Mouse (Mus musculus) lung, postnatal 0 days (tissue): ENCODE measurements at regions not wholly inside any gene's neighbourhood (a gene's known extent, or its start where the extent isn't known, plus 50 kb on each side); places are given as distances from the start of the nearest gene placed in this dataset.

ENCODE experiments used
- CTCF ChIP-seq: IDR thresholded peaks from 2 replicates; pipeline ENCODE4 v1.5.1; 2016; ENCODE audit warnings: antibody characterized with exemption, mild to moderate bottlenecking
- EP300 ChIP-seq: IDR thresholded peaks from 2 replicates; pipeline ENCODE4 v1.6.1; 2016; ENCODE audit warnings: antibody characterized with exemption, mild to moderate bottlenecking, control low read depth

DNA sequence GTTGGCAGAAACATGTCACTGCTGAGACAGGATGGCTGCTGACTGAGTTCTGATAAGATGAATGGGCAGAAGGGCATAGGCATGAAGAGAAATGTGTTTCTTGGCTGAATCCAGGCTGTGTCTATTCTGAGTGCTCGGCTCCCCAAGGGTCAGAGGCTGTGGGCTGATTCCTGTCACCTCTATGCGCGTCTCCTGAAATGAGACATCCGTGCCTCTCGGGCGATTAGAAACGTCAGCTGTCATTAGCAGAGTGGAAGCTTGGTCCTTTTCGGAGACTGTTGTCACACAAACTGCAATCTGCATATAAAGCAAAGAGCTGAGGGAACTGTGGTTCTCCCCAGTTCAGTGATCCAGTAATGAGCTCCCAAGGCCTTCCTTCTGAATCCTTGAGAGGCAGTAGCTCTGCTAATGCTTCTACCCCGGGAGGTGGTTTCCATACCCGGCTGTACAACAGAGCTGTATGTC lies 108.8 kb downstream of the Atp23 start:
- no peak for TF ChIP-seq CTCF
- TF ChIP-seq EP300 = no peak
